22 mouse cellular contexts compared by ENCODE assay signal in genomic region chr13:12153922-12154321, GRCm38 (mm10). TPM values are rescaled to one million over a fixed set of nuclear protein-coding genes. Genes with fewer than 3 reads are reported as not detected.
"Had no signal": no experiment of that assay in that cellular context is flagged by ENCODE, and none has a peak within 500 bp of the region (broad histone marks: within the 10 kb centered on the region; RNA-seq: fewer than 3 reads in every experiment).

No protein-coding gene starts in this region.

- H3K36me3 ChIP-seq: liver, embryonic 13.5 days; neural tube, embryonic 12.5 days had no signal

- H3K27me3 ChIP-seq: liver, embryonic 13.5 days; neural tube, embryonic 12.5 days had no signal

- H3K9ac ChIP-seq: liver, embryonic 13.5 days; neural tube, embryonic 12.5 days had no signal

- ATAC-seq: intestine, embryonic 16.5 days had no signal

- H3K4me1 ChIP-seq: liver, embryonic 13.5 days; neural tube, embryonic 12.5 days had no signal

- H3K9me3 ChIP-seq: liver, embryonic 13.5 days; neural tube, embryonic 12.5 days had no signal

- H3K4me3 ChIP-seq: left cerebral cortex, adult 2 months; liver, embryonic 13.5 days; neural tube, embryonic 12.5 days had no signal

- H3K27ac ChIP-seq: left cerebral cortex, adult 2 months; liver, embryonic 13.5 days; neural tube, embryonic 12.5 days; stomach, postnatal 0 days had no signal

- H3K4me2 ChIP-seq: liver, embryonic 13.5 days; neural tube, embryonic 12.5 days had no signal

- DNase-seq: kidney, adult 18-20 months; kidney, adult 9 months; kidney, postnatal 10 days; kidney, postnatal 36 days; layer of hippocampus, postnatal 36 days; liver, embryonic 13.5 days; lung, adult 2 months; lung, postnatal 14 days; lung, postnatal 4 days; right cerebral cortex, adult 18-20 months; right cerebral cortex, postnatal 14 days; right cerebral cortex, postnatal 4 days; thymus, adult 2 months; thymus, postnatal 14 days; thymus, postnatal 4 days had no signal

RNA-seq across cellular contexts. Expression of gene Ryr2, which starts 47.2 kb away (rescaled TPM):
- total RNA-seq: megakaryocyte progenitor cell, adult 5-6 weeks; megakaryocyte-erythroid progenitor cell, adult 5-6 weeks had no signal
- polyA plus RNA-seq: liver, adult 2 months had no signal
